Mouse (Mus musculus): ENCODE results near the gene Luzp1.

Luzp1 gene

DNA sequence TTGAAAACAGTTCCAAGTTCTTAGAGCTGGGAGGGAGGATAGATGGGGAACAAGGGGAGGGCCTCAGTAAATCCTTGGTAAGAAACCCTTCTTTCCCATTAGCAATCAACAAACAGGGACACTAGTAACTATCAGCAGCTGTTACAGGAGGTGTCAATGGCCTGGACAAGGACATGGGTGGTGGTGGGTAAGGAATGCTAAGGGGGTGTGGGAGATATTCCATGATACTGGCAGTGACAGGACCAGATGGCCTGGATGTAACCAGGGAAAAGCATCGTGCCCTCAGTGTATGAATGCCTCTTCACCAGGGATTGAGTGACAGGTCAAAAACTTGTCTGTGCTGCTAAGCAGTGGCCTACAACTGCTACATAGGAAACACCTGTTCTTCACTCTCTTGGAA lies 83.5 kb downstream of the Luzp1 start:
- no peak for DNase-seq

GRCm38 (mm10) chr4:136557638-136558037 lies 88.1 kb downstream of the Luzp1 start:
- DNase-seq = no peak

GRCm38 (mm10) chr4:136559690-136560089 lies 90.1 kb downstream of the Luzp1 start:
- no peak for DNase-seq

GRCm38 (mm10) chr4:136560270-136560991 lies 90.9 kb downstream of the Luzp1 start:
- no peak for DNase-seq

GRCm38 (mm10) chr4:136562755-136563154 lies 93.2 kb downstream of the Luzp1 start:
- no peak for DNase-seq

DNA sequence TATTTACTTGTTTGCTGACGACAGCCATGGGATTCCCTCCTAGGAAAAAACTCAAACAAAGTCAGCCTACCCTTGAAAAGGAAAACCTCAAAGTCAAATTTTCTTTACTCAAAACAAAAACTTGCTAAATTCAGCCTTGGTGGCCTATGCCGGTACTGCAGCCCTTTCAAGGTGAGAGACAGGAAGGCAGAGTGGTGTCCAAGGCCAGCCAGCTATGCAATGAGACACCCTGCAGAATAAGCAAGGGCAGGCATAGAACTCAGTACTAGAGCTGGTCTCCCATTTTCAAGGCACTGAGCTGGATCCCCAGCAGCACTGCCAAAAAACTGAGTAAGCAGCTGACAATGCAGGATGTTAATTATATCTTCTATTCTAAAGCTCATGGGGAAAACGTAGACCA lies 99.1 kb downstream of the Luzp1 start:
- DNase-seq = no peak

DNA sequence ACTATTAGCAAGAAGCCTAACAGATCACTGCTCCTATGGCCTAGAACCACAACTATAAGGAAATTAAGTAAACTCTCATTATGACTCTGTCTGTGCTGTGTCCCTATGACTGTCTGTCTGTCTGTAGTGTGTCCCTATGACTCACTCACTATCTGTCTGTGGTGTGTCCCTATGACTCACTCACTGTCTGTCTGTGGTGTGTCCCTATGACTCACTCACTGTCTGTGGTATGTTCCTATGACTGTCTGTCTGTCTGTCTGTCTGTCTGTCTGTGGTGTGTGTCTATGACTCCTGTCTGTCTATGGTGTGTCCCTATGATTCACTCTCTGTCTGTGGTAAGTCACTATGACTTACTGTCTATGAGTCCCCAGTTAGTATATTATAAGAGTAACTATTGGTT lies 100.4 kb downstream of the Luzp1 start:
- no peak for DNase-seq

DNA sequence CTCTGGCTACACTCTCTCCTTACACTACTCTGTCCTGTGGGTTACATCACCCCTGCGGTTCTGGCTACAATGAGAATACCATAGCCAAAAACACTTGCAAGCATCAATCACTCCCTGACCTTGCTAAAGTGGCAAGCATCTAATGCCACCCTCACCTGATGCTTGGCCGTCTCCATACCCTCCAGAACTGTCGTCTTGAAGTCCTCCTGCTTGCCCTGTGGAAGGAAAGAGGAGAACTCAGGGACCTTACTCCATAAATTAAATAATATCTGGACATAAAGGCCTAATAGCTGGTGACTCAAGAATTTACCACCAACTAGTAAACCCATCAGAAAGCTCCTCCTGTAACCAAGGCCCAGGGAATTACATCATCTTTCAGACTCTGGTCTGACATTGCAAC lies 112.3 kb downstream of the Luzp1 start:
- DNase-seq = no peak

DNA sequence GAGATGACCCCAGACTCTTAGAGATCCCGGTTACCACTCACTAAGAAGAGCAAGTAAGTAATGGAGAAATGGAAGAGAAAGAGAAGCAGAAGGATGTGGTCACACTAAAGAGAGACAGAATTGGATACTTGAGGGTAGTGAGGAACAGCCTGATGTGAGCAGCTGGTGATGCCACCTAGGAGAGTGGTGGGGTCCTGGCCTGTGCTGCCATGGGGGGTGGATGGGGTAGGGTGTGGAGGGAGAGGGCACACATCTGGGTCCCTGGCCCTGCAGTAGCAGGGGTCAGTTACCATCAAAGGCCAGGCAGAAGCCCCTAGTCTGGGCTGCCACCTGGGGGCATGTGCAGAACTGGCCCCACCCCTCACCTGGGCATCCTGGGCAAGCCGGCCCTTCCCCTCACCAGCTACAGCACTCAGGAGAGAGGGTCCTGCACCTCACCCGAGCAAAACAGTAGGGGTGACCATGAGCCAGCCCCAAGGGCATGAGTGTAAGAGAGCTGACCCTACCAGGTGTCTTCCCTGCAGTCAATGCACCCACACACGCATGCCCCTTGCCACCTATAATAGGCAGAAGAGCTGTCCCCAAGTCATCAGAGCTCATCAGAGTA lies 117.8 kb downstream of the Luzp1 start:
- no peak for DNase-seq

DNA sequence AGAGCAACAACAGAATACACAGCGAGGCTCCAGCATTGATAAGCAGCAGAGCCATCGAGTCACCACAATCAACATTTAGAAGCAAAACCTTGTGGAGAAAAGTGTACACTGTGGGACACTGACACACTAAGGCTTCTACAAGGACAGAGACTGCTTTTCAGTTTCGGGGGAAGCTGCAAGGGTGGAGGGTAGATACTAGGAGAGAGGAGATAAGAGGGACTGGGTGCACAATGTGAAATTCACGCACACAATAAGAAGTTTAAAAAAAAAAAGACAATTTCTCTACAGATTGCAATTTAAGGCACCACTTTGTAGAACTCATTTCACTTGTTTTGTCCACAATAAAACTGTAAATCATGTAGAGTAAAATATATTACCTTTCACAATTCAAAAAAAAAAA lies 118.4 kb downstream of the Luzp1 start:
- DNase-seq = no peak

DNA sequence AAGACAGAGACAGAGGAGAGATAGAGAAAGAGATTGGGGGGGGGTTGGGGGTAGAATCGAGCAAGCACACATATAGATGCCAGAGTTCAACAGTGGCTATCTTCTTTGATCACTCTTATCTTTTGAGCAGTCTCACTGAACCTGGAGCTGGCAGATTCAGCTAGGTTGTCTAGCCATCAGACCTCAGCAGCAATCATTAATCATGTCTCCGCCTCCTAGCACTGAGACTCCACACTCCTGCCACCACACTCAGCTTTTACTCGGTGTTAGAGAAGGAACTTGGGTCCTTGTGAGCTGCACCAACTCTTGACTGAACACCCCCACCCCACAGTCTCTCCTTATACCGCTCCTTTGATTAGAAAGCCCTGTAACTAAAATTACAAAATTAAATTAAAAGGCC lies 122.5 kb downstream of the Luzp1 start:
- DNase-seq = no peak

GRCm38 (mm10) chr4:136594006-136594405 lies 124.4 kb downstream of the Luzp1 start:
- no peak for DNase-seq

DNA sequence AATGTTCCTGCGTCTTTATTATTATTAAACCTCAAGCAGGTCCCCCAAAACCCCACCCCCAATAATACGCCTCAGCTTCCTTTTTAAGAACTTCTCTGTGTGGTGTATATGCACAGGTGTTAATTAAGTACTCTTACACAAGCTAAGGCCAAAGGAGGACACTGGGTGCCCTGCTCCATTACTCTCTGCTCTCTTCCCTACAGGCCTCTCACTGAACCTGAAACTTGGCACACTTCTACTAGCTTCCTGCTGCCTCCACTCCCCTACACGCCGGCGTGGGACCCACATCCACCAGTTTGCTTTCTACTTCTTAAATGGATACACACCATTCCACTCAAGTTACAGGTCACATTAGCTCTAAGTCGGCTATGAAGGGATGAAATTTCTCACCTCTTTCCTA lies 125.7 kb downstream of the Luzp1 start:
- DNase-seq = no peak

- no peak for DNase-seq
Measured at GRCm38 (mm10) chr4:136598268-136598876, 128.8 kb downstream of the Luzp1 start.

- DNase-seq = no peak
Measured at GRCm38 (mm10) chr4:136599869-136600268, 130.3 kb downstream of the Luzp1 start.

GRCm38 (mm10) chr4:136600536-136600935 lies 131.0 kb downstream of the Luzp1 start:
- no peak for DNase-seq

GRCm38 (mm10) chr4:136601476-136601875 lies 131.9 kb downstream of the Luzp1 start:
- DNase-seq = peak; percentile 58

DNA sequence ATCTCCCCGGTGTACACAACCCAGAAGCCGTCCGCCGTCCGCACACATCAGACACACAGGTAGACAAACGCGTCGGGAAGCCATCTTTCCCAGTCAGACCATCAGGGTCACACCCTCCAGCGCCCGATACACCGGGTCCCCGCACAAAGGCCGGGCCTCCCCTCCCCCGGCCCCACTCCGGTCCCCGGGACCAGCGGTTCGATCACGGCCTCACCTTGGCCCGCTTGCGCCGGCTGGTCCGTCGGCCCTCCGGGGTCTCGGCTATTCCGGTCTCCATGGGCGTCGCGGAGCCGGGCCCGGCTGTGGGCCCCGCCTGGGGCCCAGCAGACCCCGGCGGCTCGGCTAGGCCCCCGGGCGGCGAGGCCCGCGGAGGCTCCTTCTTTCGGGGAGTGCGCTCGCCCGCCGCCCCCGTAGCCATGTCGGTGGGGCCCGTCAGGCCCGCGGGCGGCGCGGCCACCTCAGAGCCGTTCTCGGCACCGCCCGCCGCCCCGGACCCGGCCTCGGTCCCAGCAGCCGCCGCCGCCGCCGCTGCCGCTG lies 132.5 kb downstream of the Luzp1 start:
- peak; percentile 28 for DNase-seq

- peak; percentile 98 for DNase-seq
Measured at GRCm38 (mm10) chr4:136602568-136602967, 133.0 kb downstream of the Luzp1 start, which contains the start of gene Kdm1a. Gene Kdm1a, minus strand, starts transcription at chr4:136602723.

Data from lung, postnatal 14 days (tissue).